Mouse (Mus musculus) cerebellum, adult 2 months (tissue): Measurements from ENCODE around the gene Zfp128. TPM values are rescaled to one million over a fixed set of nuclear protein-coding genes. Genes with fewer than 3 reads are reported as not detected.
"Not testable (repeated sequence)": the region's sequence is repeated elsewhere in the genome, so short reads cannot be mapped to it uniquely, and the experiment has no call there.

Source experiments
- DNase-seq, 2 experiments: peaks; one replicate each; pipeline ENCODE4 v3.0.0; 2021
- H3K27ac ChIP-seq: fragments of 200-500 bp; 2 replicates; pipeline ENCODE4 v1.5.1; 2012; ENCODE audit warnings: low read length, control low read depth, inconsistent platforms; ENCODE audit not compliant: insufficient read depth
- H3K27me3 ChIP-seq: fragments of 200-500 bp; 2 replicates; pipeline ENCODE4 v1.6.1; 2012; ENCODE audit warnings: inconsistent platforms, mild to moderate bottlenecking, low read length, moderate library complexity; ENCODE audit not compliant: control insufficient read depth, insufficient read depth
- H3K4me1 ChIP-seq: fragments of 200-500 bp; 2 replicates; pipeline ENCODE4 v1.6.1; 2011; ENCODE audit warnings: low read length; ENCODE audit not compliant: control insufficient read depth, insufficient read depth
- H3K4me3 ChIP-seq: fragments of 200-500 bp; replicated peaks from 2 replicates; pipeline ENCODE3; 2011; ENCODE audit warnings: mild to moderate bottlenecking, low read depth, low read length, control low read depth; ENCODE audit not compliant: insufficient read depth
- CTCF ChIP-seq: fragments of 200-500 bp; IDR thresholded peaks from 2 replicates; pipeline ENCODE4 v1.5.1; 2011; ENCODE audit warnings: low read depth, mild to moderate bottlenecking, control low read depth, low read length, moderate library complexity, borderline replicate concordance; ENCODE audit not compliant: insufficient read depth
- POLR2A ChIP-seq: fragments of 200-500 bp; IDR thresholded peaks from 2 replicates; pipeline ENCODE4 v1.6.1; 2011; ENCODE audit warnings: low read length, control low read depth, borderline replicate concordance; ENCODE audit not compliant: insufficient read depth
- WGBS: fragments of 180-500 bp; shearing (Covaris S2); methylation state at CpG from one replicate; pipeline ENCODE4 v1.1.7; 2018; 5-methylcytosine and 5-hydroxymethylcytosine counted together
- polyA plus RNA-seq: library from polyadenylated mRNA; depleted of rRNA; stranded (reverse); fragments of >200 nt; gene quantifications from 2 replicates; pipeline ENCODE4 v1.2.3, GENCODE M21; 2012; rRNA removed

The Zfp128 gene
- polyA plus RNA-seq, 1 experiment = 5.6 TPM

DNA sequence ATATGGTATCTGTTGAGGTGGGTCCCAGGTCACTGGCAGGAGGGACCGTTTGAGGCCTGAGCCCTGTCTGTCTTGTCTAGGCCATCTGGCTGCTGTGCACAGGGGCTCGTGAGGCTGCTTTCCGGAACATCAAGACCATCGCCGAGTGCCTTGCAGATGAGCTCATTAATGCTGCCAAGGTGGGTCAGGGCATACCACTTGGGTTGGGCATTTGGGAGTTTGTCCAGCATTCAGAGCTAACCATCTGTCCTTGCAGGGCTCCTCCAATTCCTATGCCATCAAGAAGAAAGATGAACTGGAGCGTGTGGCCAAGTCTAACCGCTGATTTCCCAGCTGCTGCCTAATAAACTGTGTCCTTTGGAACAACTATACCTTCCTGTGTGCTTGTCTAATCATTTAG, 45.3 kb downstream of the Zfp128 start:
- WGBS = 16% methylated on average over 7 of the region's 7 CpGs
- Histone ChIP-seq H3K4me1 (peaks cover 21% of the 10 kb centered on the region), H3K27ac (peak overlapping the region; percentile 2; the same call in 1 of the 2 replicates), H3K27me3 (no peaks in the 10 kb centered on the region), H3K4me3 (no peak overlapping the region)
- no peak for TF ChIP-seq CTCF
- TF ChIP-seq POLR2A = no peak
- peak; percentile 48 to 69 for DNase-seq

DNA sequence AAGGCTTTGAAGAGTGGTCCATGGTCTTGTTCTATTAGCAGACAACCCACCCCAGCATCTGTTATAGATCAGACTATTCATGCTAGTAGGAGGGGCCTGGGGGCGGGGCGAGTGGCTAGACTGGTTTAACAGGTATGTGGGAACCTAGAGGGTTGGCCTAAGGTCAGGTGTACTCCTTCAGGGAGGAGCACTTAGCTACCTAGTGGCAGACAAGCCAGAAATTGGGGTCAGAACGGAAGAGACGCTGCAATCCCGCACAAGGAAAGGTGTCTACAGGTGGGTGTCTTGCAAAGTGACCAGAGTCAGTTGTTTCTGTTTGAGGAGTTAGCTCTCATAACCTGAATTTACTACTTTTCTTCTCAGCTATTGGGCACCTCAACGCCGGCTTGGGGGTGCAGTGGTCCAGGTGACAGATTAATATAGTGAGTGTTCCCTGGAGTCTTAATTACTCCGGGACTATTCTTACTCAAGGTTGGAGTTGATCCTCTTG, 46.3 kb downstream of the Zfp128 start, which contains the start of gene Rnf225:
Rnf225 (plus strand) TSS at position 226 of the 490 bp plus-strand sequence.
- 49% methylated on average over 8 of the region's 8 CpGs for WGBS
- H3K27ac ChIP-seq = peak within 1 kb of the TSS; percentile 69
- H3K4me1 ChIP-seq = peaks cover 21% of the 10 kb centered on the region
- no peak for TF ChIP-seq CTCF
- TF ChIP-seq POLR2A = no peak
- H3K4me3 ChIP-seq = peak within 1 kb of the TSS; percentile 65
- H3K27me3 ChIP-seq = no peaks in the 10 kb centered on the region
- peak in 1 of 2 experiments; percentile 32 for DNase-seq

- WGBS = 3% methylated on average over 65 of the region's 65 CpGs
- peak overlapping the region; percentile 65 for H3K4me3 ChIP-seq
- H3K27ac ChIP-seq = peak overlapping the region; percentile 69
- peaks cover 21% of the 10 kb centered on the region for H3K4me1 ChIP-seq
- no peak for TF ChIP-seq CTCF
- 0 out of 2 replicates have a peak, but pooled peaks have one; percentile 25 for TF ChIP-seq POLR2A
- H3K27me3 ChIP-seq = no peaks in the 10 kb centered on the region
- peak; percentile 79 to 80 for DNase-seq
Measured at GRCm38 (mm10) chr7:12927693-12928589, 47.0 kb downstream of the Zfp128 start.

GRCm38 (mm10) chr7:12933615-12934140, 52.7 kb downstream of the Zfp128 start:
- no peak for DNase-seq
- peaks cover 12% of the 10 kb centered on the region for H3K4me1 ChIP-seq
- no peak for TF ChIP-seq CTCF
- TF ChIP-seq POLR2A = no peak
- H3K27me3 ChIP-seq = no peaks in the 10 kb centered on the region
- H3K4me3 ChIP-seq = no peak overlapping the region
- H3K27ac ChIP-seq = no peak overlapping the region
- WGBS = 55% methylated on average over 4 of the region's 4 CpGs

GRCm38 (mm10) chr7:12934808-12935207, 53.8 kb downstream of the Zfp128 start:
- WGBS = 75% methylated on average over 3 of the region's 3 CpGs
- H3K27ac ChIP-seq = no peak overlapping the region
- peaks cover 4% of the 10 kb centered on the region for H3K4me1 ChIP-seq
- no peaks in the 10 kb centered on the region for H3K27me3 ChIP-seq
- TF ChIP-seq CTCF (no peak), POLR2A (no peak)
- H3K4me3 ChIP-seq = no peak overlapping the region
- DNase-seq = no peak

DNA sequence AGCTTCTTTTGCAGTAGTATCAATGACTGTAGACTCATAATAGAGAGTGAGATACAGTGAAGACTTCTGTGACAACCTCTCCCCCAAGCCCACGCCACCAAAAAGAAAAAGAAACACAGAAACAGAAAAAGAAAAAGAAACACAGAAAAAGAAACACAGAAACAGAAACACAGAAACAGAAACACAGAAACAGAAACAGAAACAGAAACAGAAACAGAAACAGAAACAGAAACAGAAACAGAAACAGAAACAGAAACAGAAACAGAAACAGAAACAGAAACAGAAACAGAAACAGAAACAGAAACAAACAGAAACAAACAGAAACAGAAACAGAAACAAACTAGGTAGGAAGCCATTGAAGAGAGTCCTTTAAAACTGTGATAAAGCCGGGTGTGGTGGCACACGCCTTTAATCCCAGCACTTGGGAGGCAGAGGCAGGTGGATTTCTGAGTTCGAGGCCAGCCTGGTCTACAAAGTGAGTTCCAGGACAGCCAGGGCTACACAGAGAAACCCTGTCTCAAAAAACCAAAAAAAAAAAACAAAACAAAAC, 56.4 kb downstream of the Zfp128 start:
- H3K4me3 ChIP-seq, H3K4me1 ChIP-seq, H3K27ac ChIP-seq, H3K27me3 ChIP-seq, DNase-seq: not testable (repeated sequence)
- WGBS = 85% methylated on average over 4 of the region's 4 CpGs

GRCm38 (mm10) chr7:12940599-12940998, 59.6 kb downstream of the Zfp128 start:
- 68% methylated on average over 4 of the region's 4 CpGs for WGBS
- no peak overlapping the region for H3K27ac ChIP-seq
- no peaks in the 10 kb centered on the region for H3K4me1 ChIP-seq
- no peak overlapping the region for H3K4me3 ChIP-seq
- no peaks in the 10 kb centered on the region for H3K27me3 ChIP-seq
- no peak for TF ChIP-seq POLR2A
- TF ChIP-seq CTCF = no peak
- DNase-seq = no peak

Other genes starting within 250 kb of the Zfp128 start
- gene Vmn2r54, start 240.9 kb upstream of the Zfp128 start, polyA plus RNA-seq = not detected in 2 replicates
- not detected in 2 replicates for gene Vmn2r55, start 196.2 kb upstream of the Zfp128 start, polyA plus RNA-seq
- 0.02 TPM in 2 replicates for gene Vmn2r56, start 146.2 kb upstream of the Zfp128 start, polyA plus RNA-seq
- gene Zscan18, start 77.5 kb upstream of the Zfp128 start, polyA plus RNA-seq = 10.8 and 11.2 TPM in 2 replicates
- 16.3 and 16.7 TPM in 2 replicates for gene Zfp329, start 62.3 kb upstream of the Zfp128 start, polyA plus RNA-seq
- gene Zfp110, start 46.4 kb upstream of the Zfp128 start, polyA plus RNA-seq = 12.6 and 13.5 TPM in 2 replicates
- gene Zscan22, start 16.6 kb downstream of the Zfp128 start, polyA plus RNA-seq = 13.1 and 14.0 TPM in 2 replicates
- gene Rps5, start 41.1 kb downstream of the Zfp128 start, polyA plus RNA-seq = 670 and 700 TPM in 2 replicates
- gene Rnf225, start 46.2 kb downstream of the Zfp128 start, polyA plus RNA-seq = 2.6 and 3.5 TPM in 2 replicates
- gene Zfp324, start 84.7 kb downstream of the Zfp128 start, polyA plus RNA-seq = 5.8 and 6.2 TPM in 2 replicates
- 13.8 and 16.0 TPM in 2 replicates for gene Zfp446, start 96.7 kb downstream of the Zfp128 start, polyA plus RNA-seq
- gene Slc27a5, start 117.0 kb downstream of the Zfp128 start, polyA plus RNA-seq = 1.7 and 2.1 TPM in 2 replicates
- gene Trim28, start 117.9 kb downstream of the Zfp128 start, polyA plus RNA-seq = 250 and 266 TPM in 2 replicates
- gene Zbtb45, start 128.9 kb downstream of the Zfp128 start, polyA plus RNA-seq = 31.9 and 33.5 TPM in 2 replicates
- 258 and 264 TPM in 2 replicates for gene Chmp2a, start 153.6 kb downstream of the Zfp128 start, polyA plus RNA-seq
- 376 and 405 TPM in 2 replicates for gene Ube2m, start 157.1 kb downstream of the Zfp128 start, polyA plus RNA-seq
- 4.6 TPM in 2 replicates for gene Mzf1, start 173.6 kb downstream of the Zfp128 start, polyA plus RNA-seq
- gene Vmn1r85, start 214.0 kb downstream of the Zfp128 start, polyA plus RNA-seq = not detected in 2 replicates
- not detected in 2 replicates for gene Vmn1r86, start 238.7 kb downstream of the Zfp128 start, polyA plus RNA-seq